Mouse (Mus musculus) left cerebral cortex, adult 11 months (tissue): ENCODE results near the gene Hook2.

ENCODE experiments used
- DNase-seq: peaks from one replicate; pipeline ENCODE4 v3.0.0; 2022; ENCODE audit warnings: low spot score

The Hook2 gene

DNA sequence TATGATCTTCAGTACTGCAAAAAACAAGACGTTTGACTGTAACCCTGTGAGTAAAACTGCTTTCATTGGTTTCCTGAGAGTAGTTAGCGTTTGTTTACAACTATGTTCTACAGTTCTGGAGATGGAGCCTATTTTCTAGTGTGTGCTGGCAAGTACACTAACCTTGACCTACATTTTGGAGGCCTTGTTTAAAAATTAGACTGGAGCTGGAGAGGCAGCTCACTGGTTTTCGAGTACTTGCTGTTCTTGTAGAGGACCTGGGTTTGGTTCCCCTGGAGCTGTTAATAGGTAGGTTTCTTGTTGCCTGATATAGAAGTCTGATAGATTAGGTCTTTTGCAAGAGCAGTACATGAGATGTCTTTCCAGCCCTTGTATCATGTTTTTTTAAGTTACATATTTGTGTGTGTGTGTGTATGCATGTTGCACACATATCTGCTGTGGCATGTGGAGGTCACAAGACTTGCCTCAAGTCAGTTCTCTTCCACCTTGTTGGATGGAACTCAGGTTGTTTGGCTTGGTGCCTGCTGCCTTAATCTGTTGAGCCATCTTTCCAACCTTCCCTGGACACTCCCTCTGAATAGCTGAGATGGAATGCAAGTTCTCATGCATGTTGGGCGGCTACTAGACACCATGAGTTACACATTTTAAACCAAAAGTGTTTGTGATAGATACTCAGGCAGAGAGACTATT lies 42.4 kb downstream of the Hook2 start:
- no peak for DNase-seq

DNA sequence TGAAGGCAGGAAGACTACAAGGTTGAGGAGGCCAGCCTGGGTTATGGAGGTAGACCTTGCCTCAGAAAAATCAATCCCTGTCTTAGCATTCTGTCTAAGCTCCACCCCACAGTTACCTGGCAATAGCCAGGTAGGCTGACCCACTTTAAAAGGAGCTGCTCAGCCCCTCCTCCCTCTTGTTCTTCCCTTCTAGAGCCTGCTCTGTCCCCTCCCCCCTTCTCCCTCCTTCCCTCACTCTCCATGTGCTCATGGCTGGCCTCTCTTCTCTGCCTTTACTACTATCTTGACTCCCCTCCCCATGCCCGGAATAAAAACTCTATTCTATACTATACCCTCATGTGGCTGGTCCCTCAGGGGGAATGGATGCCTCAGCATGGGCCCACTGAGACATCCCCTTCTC lies 43.5 kb downstream of the Hook2 start:
- no peak for DNase-seq

DNA sequence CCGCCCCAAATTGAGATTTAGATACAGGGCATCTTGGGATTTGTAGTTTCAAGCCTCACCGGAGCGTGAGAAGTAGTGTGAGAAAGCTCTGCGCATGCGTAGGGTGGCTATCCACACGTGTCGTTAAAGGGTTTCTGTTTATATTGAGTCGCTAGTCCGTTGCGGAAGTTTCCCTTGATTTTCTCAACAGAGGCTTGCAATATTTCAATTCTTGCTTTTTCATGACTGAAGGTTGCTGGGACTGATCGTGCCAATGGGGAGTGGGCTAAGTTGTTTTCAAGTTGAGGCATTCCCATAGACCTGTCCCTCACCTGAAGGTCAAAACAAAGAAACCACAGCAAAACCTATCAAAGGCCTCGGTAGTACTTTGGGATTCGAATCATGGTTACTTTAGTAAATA lies 44.4 kb downstream of the Hook2 start:
- DNase-seq, result no peak

GRCm38 (mm10) chr8:85035165-85035727 lies 44.8 kb downstream of the Hook2 start:
- DNase-seq, result no peak

GRCm38 (mm10) chr8:85035728-85036310 lies 45.4 kb downstream of the Hook2 start:
- no peak for DNase-seq

GRCm38 (mm10) chr8:85036381-85036717 lies 45.9 kb downstream of the Hook2 start:
- DNase-seq, result no peak

- DNase-seq, result peak; percentile 93
Measured at GRCm38 (mm10) chr8:85036718-85037365, 46.4 kb downstream of the Hook2 start, which contains the start of gene Tnpo2. TSS of gene Tnpo2 (plus strand) at chr8:85036915.

DNA sequence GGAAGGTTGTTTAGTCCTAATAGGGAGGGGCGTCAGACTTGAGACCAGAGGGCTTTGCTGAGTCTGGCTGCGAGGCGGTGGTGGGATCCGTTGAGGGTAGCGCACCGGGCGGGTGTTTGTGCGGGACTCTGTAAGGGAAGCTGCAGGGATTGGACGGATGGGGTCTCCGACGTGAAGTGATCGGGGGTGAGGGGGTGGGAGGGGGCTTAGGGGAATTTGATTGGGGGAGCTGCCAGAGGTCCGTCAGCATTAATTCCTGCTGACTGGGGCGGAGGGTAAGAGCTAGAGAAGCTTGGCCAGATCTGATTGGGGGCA lies 46.9 kb downstream of the Hook2 start:
- DNase-seq, result no peak

GRCm38 (mm10) chr8:85037681-85038531 lies 47.5 kb downstream of the Hook2 start:
- DNase-seq, result no peak

DNA sequence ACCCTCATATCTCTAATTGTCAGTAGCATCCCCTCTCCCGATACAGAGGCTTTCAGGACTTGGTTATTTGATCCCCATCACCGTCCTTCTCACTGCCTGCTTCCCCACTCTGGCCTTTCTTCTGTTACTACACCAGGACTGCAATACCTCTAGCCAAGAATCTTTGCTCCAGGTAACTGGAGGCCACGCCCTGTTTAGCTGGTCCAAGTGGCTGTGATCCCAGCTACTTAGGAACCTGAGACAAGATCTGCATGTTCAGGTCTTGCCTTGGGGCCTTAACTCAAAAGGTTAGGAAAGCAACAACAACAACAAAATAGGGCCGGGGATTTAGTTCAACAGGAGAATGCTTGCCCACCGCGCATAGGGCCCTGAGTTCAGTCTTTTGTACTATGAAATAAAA lies 53.2 kb downstream of the Hook2 start:
- no peak for DNase-seq
